Mouse (Mus musculus): ENCODE measurements around the gene Col6a4. TPM values are rescaled to one million over a fixed set of nuclear protein-coding genes. Genes with fewer than 3 reads are reported as not detected.

Col6a4 gene
- polyA plus RNA-seq (2015; fragmentation: Nextera tagmentation; extraction: Ambion mirVana), result 0.03 and 0.06 TPM in 2 replicates

GRCm38 (mm10) chr9:106096683-106097082 is at the start of gene Col6a4:
TSS of gene Col6a4 (minus strand) at chr9:106096783.
- Histone ChIP-seq H3K27me3 (replicated peaks) (no peaks in the 10 kb centered on the region), H3K27ac (replicated peaks) (no peak within 1 kb of the TSS), H3K36me3 (no peaks in the 10 kb centered on the region), H3K9ac (no peak within 1 kb of the TSS), H3K4me2 (no peak within 1 kb of the TSS), H3K9me3 (no peaks in the 10 kb centered on the region), H3K4me3 (no peak within 1 kb of the TSS), H3K4me1 (no peaks in the 10 kb centered on the region)
- no peak for ATAC-seq (ENCODE audit: extremely low read depth, insufficient number of reproducible peaks, low FRiP score, low TSS enrichment)
- WGBS, result 53% methylated on average over 7 of the region's 7 CpGs

- Histone ChIP-seq H3K4me1 (peaks cover 15% of the 10 kb centered on the region), H3K4me2 (no peak overlapping the region), H3K27me3 (replicated peaks) (peaks cover 72% of the 10 kb centered on the region), H3K9ac (no peak overlapping the region), H3K27ac (replicated peaks) (no peak overlapping the region), H3K9me3 (no peaks in the 10 kb centered on the region), H3K4me3 (no peak overlapping the region), H3K36me3 (no peaks in the 10 kb centered on the region)
- 69% methylated on average over 2 of the region's 2 CpGs for WGBS
- no peak for ATAC-seq (ENCODE audit: extremely low read depth, insufficient number of reproducible peaks, low FRiP score, low TSS enrichment)
Observed at GRCm38 (mm10) chr9:106145582-106145981, 49.0 kb upstream of the Col6a4 start.

- no peak for ATAC-seq (ENCODE audit: extremely low read depth, insufficient number of reproducible peaks, low FRiP score, low TSS enrichment)
- Histone ChIP-seq H3K9me3 (no peaks in the 10 kb centered on the region), H3K27me3 (replicated peaks) (peaks cover 58% of the 10 kb centered on the region), H3K36me3 (no peaks in the 10 kb centered on the region), H3K27ac (replicated peaks) (no peak overlapping the region), H3K9ac (no peak overlapping the region), H3K4me1 (peaks cover 18% of the 10 kb centered on the region), H3K4me3 (no peak overlapping the region), H3K4me2 (no peak overlapping the region)
- WGBS, result 69% methylated on average over 7 of the region's 7 CpGs
Observed at GRCm38 (mm10) chr9:106144176-106144575, 47.6 kb upstream of the Col6a4 start.

- Histone ChIP-seq H3K36me3 (no peaks in the 10 kb centered on the region), H3K4me2 (no peak overlapping the region), H3K4me1 (peaks cover 5% of the 10 kb centered on the region; the same call in 1 of the 2 replicates), H3K27me3 (replicated peaks) (peaks cover 36% of the 10 kb centered on the region), H3K27ac (replicated peaks) (no peak overlapping the region), H3K9ac (no peak overlapping the region), H3K9me3 (no peaks in the 10 kb centered on the region), H3K4me3 (no peak overlapping the region)
- 76% methylated on average over 12 of the region's 12 CpGs for WGBS
- ATAC-seq (ENCODE audit: extremely low read depth, insufficient number of reproducible peaks, low FRiP score, low TSS enrichment), result no peak
Observed at GRCm38 (mm10) chr9:106141955-106142354, 45.4 kb upstream of the Col6a4 start.

- no peak for ATAC-seq (ENCODE audit: extremely low read depth, insufficient number of reproducible peaks, low FRiP score, low TSS enrichment)
- no peak overlapping the region for H3K27ac ChIP-seq (replicated peaks)
- peaks cover 5% of the 10 kb centered on the region; the same call in 1 of the 2 replicates for H3K4me1 ChIP-seq
- no peaks in the 10 kb centered on the region for H3K36me3 ChIP-seq
- no peak overlapping the region for H3K9ac ChIP-seq
- H3K9me3 ChIP-seq, result no peaks in the 10 kb centered on the region
- WGBS, result 49% methylated on average over 10 of the region's 10 CpGs
- no peak overlapping the region for H3K4me2 ChIP-seq
- H3K4me3 ChIP-seq, result no peak overlapping the region
- peaks cover 15% of the 10 kb centered on the region; the same call in 1 of the 2 replicates for H3K27me3 ChIP-seq (replicated peaks)
Observed at GRCm38 (mm10) chr9:106139763-106140162, 43.2 kb upstream of the Col6a4 start.

- 67% methylated on average over 10 of the region's 10 CpGs for WGBS
- Histone ChIP-seq H3K9ac (no peak overlapping the region), H3K27me3 (replicated peaks) (no peaks in the 10 kb centered on the region), H3K4me2 (no peak overlapping the region), H3K4me1 (peaks cover 5% of the 10 kb centered on the region; the same call in 1 of the 2 replicates), H3K4me3 (no peak overlapping the region), H3K27ac (replicated peaks) (no peak overlapping the region), H3K9me3 (no peaks in the 10 kb centered on the region), H3K36me3 (no peaks in the 10 kb centered on the region)
- no peak for ATAC-seq (ENCODE audit: extremely low read depth, insufficient number of reproducible peaks, low FRiP score, low TSS enrichment)
Observed at GRCm38 (mm10) chr9:106137671-106138216, 41.2 kb upstream of the Col6a4 start.

- Histone ChIP-seq H3K36me3 (no peaks in the 10 kb centered on the region), H3K27ac (replicated peaks) (no peak overlapping the region), H3K9me3 (no peaks in the 10 kb centered on the region), H3K9ac (no peak overlapping the region), H3K4me3 (no peak overlapping the region), H3K27me3 (replicated peaks) (no peaks in the 10 kb centered on the region), H3K4me1 (no peaks in the 10 kb centered on the region), H3K4me2 (no peak overlapping the region)
- ATAC-seq (ENCODE audit: extremely low read depth, insufficient number of reproducible peaks, low FRiP score, low TSS enrichment), result no peak
- 72% methylated on average over 7 of the region's 7 CpGs for WGBS
Observed at GRCm38 (mm10) chr9:106130250-106130649, 33.7 kb upstream of the Col6a4 start.

GRCm38 (mm10) chr9:106129072-106129471 is 32.5 kb upstream of the Col6a4 start:
- no peak overlapping the region for H3K4me2 ChIP-seq
- H3K36me3 ChIP-seq, result no peaks in the 10 kb centered on the region
- no peak overlapping the region for H3K27ac ChIP-seq (replicated peaks)
- WGBS, result 64% methylated on average over 2 of the region's 2 CpGs
- H3K27me3 ChIP-seq (replicated peaks), result no peaks in the 10 kb centered on the region
- no peaks in the 10 kb centered on the region for H3K9me3 ChIP-seq
- no peak overlapping the region for H3K9ac ChIP-seq
- H3K4me1 ChIP-seq, result no peaks in the 10 kb centered on the region
- no peak for ATAC-seq (ENCODE audit: extremely low read depth, insufficient number of reproducible peaks, low FRiP score, low TSS enrichment)
- no peak overlapping the region for H3K4me3 ChIP-seq

GRCm38 (mm10) chr9:106126786-106127251 is 30.2 kb upstream of the Col6a4 start:
- Histone ChIP-seq H3K4me3 (no peak overlapping the region), H3K4me1 (no peaks in the 10 kb centered on the region), H3K27me3 (replicated peaks) (no peaks in the 10 kb centered on the region), H3K4me2 (no peak overlapping the region), H3K36me3 (no peaks in the 10 kb centered on the region), H3K9me3 (no peaks in the 10 kb centered on the region), H3K9ac (no peak overlapping the region), H3K27ac (replicated peaks) (no peak overlapping the region)
- 38% methylated on average over 2 of the region's 2 CpGs for WGBS
- ATAC-seq (ENCODE audit: extremely low read depth, insufficient number of reproducible peaks, low FRiP score, low TSS enrichment), result no peak

GRCm38 (mm10) chr9:106123599-106123998 is 27.0 kb upstream of the Col6a4 start:
- Histone ChIP-seq H3K27me3 (replicated peaks) (no peaks in the 10 kb centered on the region), H3K4me2 (no peak overlapping the region), H3K4me1 (no peaks in the 10 kb centered on the region), H3K4me3 (no peak overlapping the region), H3K9me3 (no peaks in the 10 kb centered on the region), H3K36me3 (no peaks in the 10 kb centered on the region), H3K9ac (no peak overlapping the region), H3K27ac (replicated peaks) (no peak overlapping the region)
- ATAC-seq (ENCODE audit: extremely low read depth, insufficient number of reproducible peaks, low FRiP score, low TSS enrichment), result no peak
- WGBS, result 43% methylated on average over 4 of the region's 4 CpGs

- no peak overlapping the region for H3K9ac ChIP-seq
- 74% methylated on average over 9 of the region's 9 CpGs for WGBS
Observed at GRCm38 (mm10) chr9:106119075-106119474, 22.5 kb upstream of the Col6a4 start.

GRCm38 (mm10) chr9:106115801-106116424 is 19.3 kb upstream of the Col6a4 start:
- peak overlapping the region; percentile 24; the same call in 1 of the 2 replicates for H3K4me2 ChIP-seq
- no peaks in the 10 kb centered on the region for H3K36me3 ChIP-seq
- ATAC-seq (ENCODE audit: extremely low read depth, insufficient number of reproducible peaks, low FRiP score, low TSS enrichment), result no peak
- H3K9ac ChIP-seq, result no peak overlapping the region
- WGBS, result 45% methylated on average over 13 of the region's 13 CpGs
- H3K9me3 ChIP-seq, result no peaks in the 10 kb centered on the region
- H3K4me3 ChIP-seq, result no peak overlapping the region
- H3K27me3 ChIP-seq (replicated peaks), result peaks cover 19% of the 10 kb centered on the region
- no peak overlapping the region for H3K27ac ChIP-seq (replicated peaks)
- H3K4me1 ChIP-seq, result no peaks in the 10 kb centered on the region

More at GRCm38 (mm10) chr9:106119075-106119474, 22.5 kb upstream of the Col6a4 start:
- Histone ChIP-seq H3K27ac (replicated peaks) (no peak overlapping the region), H3K4me3 (no peak overlapping the region), H3K36me3 (no peaks in the 10 kb centered on the region), H3K9me3 (no peaks in the 10 kb centered on the region), H3K4me2 (no peak overlapping the region), H3K4me1 (no peaks in the 10 kb centered on the region), H3K27me3 (replicated peaks) (peaks cover 14% of the 10 kb centered on the region)
- no peak for ATAC-seq (ENCODE audit: extremely low read depth, insufficient number of reproducible peaks, low FRiP score, low TSS enrichment)
